Mouse (Mus musculus) liver, embryonic 13.5 days (tissue): ENCODE measurements around the gene Podn. TPM values are rescaled to one million over a fixed set of nuclear protein-coding genes. Genes with fewer than 3 reads are reported as not detected.

ENCODE experiments used
- ATAC-seq: fragments of 200-750 bp; cut with Nextera tagmentation; 2 replicates; pipeline ENCODE4 v1.8.0; 2017; ENCODE audit warnings: low read depth, mild to moderate bottlenecking, moderate number of reproducible peaks, moderate library complexity
- DNase-seq: peaks from one replicate; pipeline ENCODE4 v3.0.0; 2022
- H3K27ac ChIP-seq: fragments of 300-500 bp; sonication (generic); 2 replicates; pipeline ENCODE4 v1.5.1; 2015; ENCODE audit warnings: moderate library complexity, mild to moderate bottlenecking, inconsistent platforms
- H3K27me3 ChIP-seq: fragments of 300-500 bp; sonication (generic); 2 replicates; pipeline ENCODE4 v1.6.1; 2015; ENCODE audit warnings: mild to moderate bottlenecking, inconsistent platforms
- H3K36me3 ChIP-seq: fragments of 300-500 bp; sonication (generic); 2 replicates; pipeline ENCODE4 v1.6.1; 2015; ENCODE audit warnings: mild to moderate bottlenecking, inconsistent platforms
- H3K4me1 ChIP-seq: fragments of 300-500 bp; sonication (generic); replicated peaks from 2 replicates; pipeline ENCODE4 v1.6.1; 2015; ENCODE audit warnings: inconsistent platforms
- H3K4me2 ChIP-seq: fragments of 300-500 bp; sonication (generic); 2 replicates; pipeline ENCODE4 v1.6.1; 2015; ENCODE audit warnings: inconsistent platforms, mild to moderate bottlenecking, moderate library complexity
- H3K4me3 ChIP-seq: fragments of 300-500 bp; sonication (generic); replicated peaks from 2 replicates; pipeline ENCODE4 v1.5.1; 2015; ENCODE audit warnings: mild to moderate bottlenecking, inconsistent platforms
- H3K9ac ChIP-seq: fragments of 300-500 bp; sonication (generic); 2 replicates; pipeline ENCODE4 v1.6.1; 2015; ENCODE audit warnings: mild to moderate bottlenecking, inconsistent platforms
- H3K9me3 ChIP-seq: fragments of 300-500 bp; sonication (generic); replicated peaks from 2 replicates; pipeline ENCODE4 v1.6.1; 2016; ENCODE audit warnings: inconsistent platforms
- WGBS: fragments of 180-500 bp; shearing (Covaris S2); methylation state at CpG from one replicate; pipeline ENCODE4 v1.1.7; 2015; ENCODE audit not compliant: insufficient replicate concordance; 5-methylcytosine and 5-hydroxymethylcytosine counted together
- polyA plus RNA-seq: library from polyadenylated mRNA; unstranded; fragments of >200 nt; fragmentation: Nextera tagmentation; extraction: Ambion mirVana; gene quantifications from 2 replicates; pipeline ENCODE4 v1.2.1, GENCODE M21; 2015

Gene Podn
- polyA plus RNA-seq, 1 experiment from 2014 or later = 0.28 TPM

GRCm38 (mm10) chr4:108062524-108062923, 33.7 kb downstream of the Podn start:
- H3K27ac ChIP-seq = no peak overlapping the region
- no peak overlapping the region for H3K4me3 ChIP-seq
- H3K4me2 ChIP-seq = no peak overlapping the region
- H3K27me3 ChIP-seq = no peaks in the 10 kb centered on the region
- no peak overlapping the region for H3K9ac ChIP-seq
- H3K4me1 ChIP-seq = peaks cover 16% of the 10 kb centered on the region
- WGBS = 83% methylated on average over 5 of the region's 5 CpGs
- peaks cover 77% of the 10 kb centered on the region for H3K36me3 ChIP-seq
- H3K9me3 ChIP-seq = no peaks in the 10 kb centered on the region
- DNase-seq (no peak), ATAC-seq (no peak)

GRCm38 (mm10) chr4:108060774-108061173, 35.5 kb downstream of the Podn start:
- Histone ChIP-seq H3K36me3 (peaks cover 71% of the 10 kb centered on the region), H3K4me3 (no peak overlapping the region), H3K27me3 (no peaks in the 10 kb centered on the region), H3K27ac (no peak overlapping the region), H3K9me3 (no peaks in the 10 kb centered on the region), H3K4me2 (no peak overlapping the region), H3K4me1 (peaks cover 12% of the 10 kb centered on the region), H3K9ac (no peak overlapping the region)
- WGBS = 79% methylated on average over 4 of the region's 4 CpGs
- DNase-seq (no peak), ATAC-seq (no peak)

GRCm38 (mm10) chr4:108059601-108060379, 36.5 kb downstream of the Podn start:
- Histone ChIP-seq H3K4me3 (no peak overlapping the region), H3K27ac (no peak overlapping the region), H3K4me2 (no peak overlapping the region), H3K27me3 (no peaks in the 10 kb centered on the region), H3K4me1 (peaks cover 5% of the 10 kb centered on the region; the same call in 1 of the 2 replicates), H3K9me3 (no peaks in the 10 kb centered on the region), H3K9ac (no peak overlapping the region; the same call in 1 of the 2 replicates), H3K36me3 (peaks cover 74% of the 10 kb centered on the region)
- ATAC-seq = no peak
- no peak for DNase-seq
- WGBS = 82% methylated on average over 19 of the region's 19 CpGs

GRCm38 (mm10) chr4:108058166-108058565, 38.1 kb downstream of the Podn start:
- ATAC-seq = no peak
- Histone ChIP-seq H3K36me3 (peaks cover 79% of the 10 kb centered on the region), H3K27me3 (no peaks in the 10 kb centered on the region), H3K27ac (no peak overlapping the region), H3K4me2 (no peak overlapping the region), H3K9me3 (no peaks in the 10 kb centered on the region), H3K4me3 (no peak overlapping the region), H3K9ac (no peak overlapping the region), H3K4me1 (no peaks in the 10 kb centered on the region)
- DNase-seq = no peak
- WGBS = 64% methylated on average over 10 of the region's 10 CpGs

- Histone ChIP-seq H3K9me3 (no peaks in the 10 kb centered on the region), H3K27ac (no peak overlapping the region), H3K4me2 (no peak overlapping the region), H3K36me3 (peaks cover 79% of the 10 kb centered on the region), H3K27me3 (no peaks in the 10 kb centered on the region), H3K4me1 (peaks cover 8% of the 10 kb centered on the region; the same call in 1 of the 2 replicates), H3K4me3 (no peak overlapping the region), H3K9ac (no peak overlapping the region)
- DNase-seq (no peak), ATAC-seq (no peak)
- WGBS = 77% methylated on average over 2 of the region's 2 CpGs
These were observed 39.0 kb downstream of the Podn start for GRCm38 (mm10) chr4:108057247-108057646.

- no peak for DNase-seq
- Histone ChIP-seq H3K9ac (no peak overlapping the region; the same call in 1 of the 2 replicates), H3K27ac (no peak overlapping the region), H3K36me3 (peaks cover 83% of the 10 kb centered on the region), H3K27me3 (no peaks in the 10 kb centered on the region), H3K4me2 (no peak overlapping the region), H3K9me3 (no peaks in the 10 kb centered on the region), H3K4me1 (peaks cover 8% of the 10 kb centered on the region; the same call in 1 of the 2 replicates), H3K4me3 (no peak overlapping the region)
- 85% methylated on average over 10 of the region's 10 CpGs for WGBS
- no peak for ATAC-seq
These were observed 40.4 kb downstream of the Podn start for GRCm38 (mm10) chr4:108055873-108056272.

- peaks cover 11% of the 10 kb centered on the region for H3K4me1 ChIP-seq
- H3K36me3 ChIP-seq = peaks cover 84% of the 10 kb centered on the region
- no peak overlapping the region for H3K27ac ChIP-seq
- DNase-seq = no peak
- no peak overlapping the region for H3K4me2 ChIP-seq
- 69% methylated on average over 8 of the region's 8 CpGs for WGBS
- ATAC-seq = no peak
- H3K9me3 ChIP-seq = no peaks in the 10 kb centered on the region
- no peak overlapping the region for H3K4me3 ChIP-seq
- no peak overlapping the region for H3K9ac ChIP-seq
- H3K27me3 ChIP-seq = no peaks in the 10 kb centered on the region
These were observed 43.6 kb downstream of the Podn start for GRCm38 (mm10) chr4:108052673-108053072.

- H3K4me2 ChIP-seq = no peak overlapping the region
- 83% methylated on average over 10 of the region's 10 CpGs for WGBS
- H3K27me3 ChIP-seq = no peaks in the 10 kb centered on the region
- H3K4me1 ChIP-seq = peaks cover 16% of the 10 kb centered on the region
- no peak for DNase-seq
- no peak overlapping the region for H3K4me3 ChIP-seq
- peaks cover 90% of the 10 kb centered on the region for H3K36me3 ChIP-seq
- no peak overlapping the region for H3K9ac ChIP-seq
- ATAC-seq = no peak
- H3K9me3 ChIP-seq = no peaks in the 10 kb centered on the region
- no peak overlapping the region for H3K27ac ChIP-seq
These were observed 44.5 kb downstream of the Podn start for GRCm38 (mm10) chr4:108051687-108052274.

- Histone ChIP-seq H3K36me3 (peaks cover 63% of the 10 kb centered on the region), H3K9me3 (no peaks in the 10 kb centered on the region), H3K4me1 (peaks cover 8% of the 10 kb centered on the region), H3K4me3 (no peak overlapping the region), H3K27me3 (no peaks in the 10 kb centered on the region), H3K27ac (no peak overlapping the region), H3K9ac (no peak overlapping the region), H3K4me2 (no peak overlapping the region)
- DNase-seq (no peak), ATAC-seq (no peak)
- WGBS = 83% methylated on average over 8 of the region's 8 CpGs
These were observed 50.1 kb downstream of the Podn start for GRCm38 (mm10) chr4:108046136-108046535.

- Histone ChIP-seq H3K4me1 (peaks cover 8% of the 10 kb centered on the region), H3K4me2 (no peak overlapping the region), H3K9ac (no peak overlapping the region), H3K27me3 (no peaks in the 10 kb centered on the region), H3K9me3 (no peaks in the 10 kb centered on the region), H3K4me3 (no peak overlapping the region), H3K36me3 (peaks cover 56% of the 10 kb centered on the region), H3K27ac (no peak overlapping the region)
- ATAC-seq = no peak
- WGBS = 82% methylated on average over 19 of the region's 19 CpGs
- DNase-seq = no peak
These were observed 50.8 kb downstream of the Podn start for GRCm38 (mm10) chr4:108045136-108046107.

- Histone ChIP-seq H3K27me3 (peaks cover 25% of the 10 kb centered on the region), H3K9me3 (no peaks in the 10 kb centered on the region), H3K9ac (no peak overlapping the region), H3K4me2 (no peak overlapping the region), H3K4me3 (no peak overlapping the region), H3K36me3 (peaks cover under 1% of the 10 kb centered on the region; the same call in 1 of the 2 replicates), H3K27ac (no peak overlapping the region), H3K4me1 (peaks cover 2% of the 10 kb centered on the region)
- no peak for ATAC-seq
- DNase-seq = no peak
- 72% methylated on average over 8 of the region's 8 CpGs for WGBS
These were observed 59.2 kb downstream of the Podn start for GRCm38 (mm10) chr4:108037027-108037426.
